Mouse (Mus musculus) heart, adult 2 months (tissue): ENCODE data around the gene Uox.

Experiments used
- CTCF ChIP-seq: fragments of 200-600 bp; IDR thresholded peaks from 2 replicates; pipeline ENCODE4 v1.8.1; 2022; ENCODE audit warnings: antibody characterized with exemption, mild to moderate bottlenecking, moderate library complexity
- POLR2A ChIP-seq: fragments of 200-500 bp; IDR thresholded peaks from 2 replicates; pipeline ENCODE4 v1.6.1; 2011; ENCODE audit warnings: mild to moderate bottlenecking, low read depth, low read length, control low read depth; ENCODE audit not compliant: insufficient read depth

GRCm38 (mm10) chr3:146611261-146611660 lies 41.0 kb downstream of the Uox start:
- no peak for TF ChIP-seq CTCF
- no peak for TF ChIP-seq POLR2A
